Mouse (Mus musculus) erythroblast, embryonic 14.5 days (primary cell): Measurements from ENCODE around the gene Sh2d5. TPM values are rescaled to one million over a fixed set of nuclear protein-coding genes. Genes with fewer than 3 reads are reported as not detected.

Experiments
- H3K27me3 ChIP-seq: 2 replicates; pipeline ENCODE4 v1.6.1; 2012; ENCODE audit warnings: inconsistent platforms; ENCODE audit not compliant: control insufficient read depth
- H3K36me3 ChIP-seq: 2 replicates; pipeline ENCODE4 v1.6.1; 2012; ENCODE audit warnings: mild to moderate bottlenecking, inconsistent platforms; ENCODE audit not compliant: control insufficient read depth
- H3K4me1 ChIP-seq: 2 replicates; pipeline ENCODE4 v1.6.1; 2012; ENCODE audit warnings: inconsistent platforms; ENCODE audit not compliant: control insufficient read depth
- H3K4me3 ChIP-seq: replicated peaks from 2 replicates; pipeline ENCODE3; 2012; ENCODE audit warnings: moderate library complexity, mild to moderate bottlenecking, inconsistent platforms
- H3K9me3 ChIP-seq: 2 replicates; pipeline ENCODE4 v1.6.1; 2012; ENCODE audit warnings: low read length, inconsistent platforms, mixed read lengths; ENCODE audit not compliant: control insufficient read depth
- GATA1 ChIP-seq: IDR thresholded peaks from 2 replicates; pipeline ENCODE4 v1.6.1; 2012; ENCODE audit warnings: low read length, inconsistent platforms, mixed read lengths
- TAL1 ChIP-seq: IDR thresholded peaks from 3 replicates; pipeline ENCODE4 v1.6.1; 2012; ENCODE audit warnings: low read length, inconsistent platforms, mixed read lengths
- polyA plus RNA-seq: library from polyadenylated mRNA; stranded (reverse); fragments of >175 nt; gene quantifications from 2 replicates; pipeline ENCODE4 v1.2.3, GENCODE M21; 2012

Sh2d5 gene
- polyA plus RNA-seq, 1 experiment: 0.24 TPM

- peaks cover 3% of the 10 kb centered on the region; the same call in 1 of the 2 replicates for H3K9me3 ChIP-seq
- H3K36me3 ChIP-seq: peaks cover 32% of the 10 kb centered on the region
- peak within 1 kb of the TSS; percentile 92 for H3K4me3 ChIP-seq
- no peaks in the 10 kb centered on the region for H3K27me3 ChIP-seq
- TF ChIP-seq TAL1 (no peak), GATA1 (0 out of 2 replicates have a peak, but pooled peaks have one; percentile 23)
- H3K4me1 ChIP-seq: peaks cover 41% of the 10 kb centered on the region
Observed at GRCm38 (mm10) chr4:138304340-138305104, 54.3 kb downstream of the Sh2d5 start, which contains the start of gene Ddost. Gene Ddost (plus strand): TSS chr4:138304730.

GRCm38 (mm10) chr4:138307025-138307424 lies 56.8 kb downstream of the Sh2d5 start:
- Histone ChIP-seq H3K27me3 (no peaks in the 10 kb centered on the region), H3K36me3 (peaks cover 57% of the 10 kb centered on the region), H3K9me3 (no peaks in the 10 kb centered on the region), H3K4me3 (no peak overlapping the region), H3K4me1 (peaks cover 41% of the 10 kb centered on the region)
- TF ChIP-seq TAL1: no peak
- no peak for TF ChIP-seq GATA1

- peaks cover 64% of the 10 kb centered on the region for H3K36me3 ChIP-seq
- no peaks in the 10 kb centered on the region for H3K9me3 ChIP-seq
- H3K27me3 ChIP-seq: no peaks in the 10 kb centered on the region
- H3K4me1 ChIP-seq: peaks cover 37% of the 10 kb centered on the region
- no peak for TF ChIP-seq GATA1
- no peak overlapping the region for H3K4me3 ChIP-seq
Observed at GRCm38 (mm10) chr4:138307739-138308138, 57.5 kb downstream of the Sh2d5 start.

GRCm38 (mm10) chr4:138310311-138310910 lies 60.2 kb downstream of the Sh2d5 start:
- TF ChIP-seq TAL1: no peak
- Histone ChIP-seq H3K4me1 (peaks cover 16% of the 10 kb centered on the region), H3K9me3 (no peaks in the 10 kb centered on the region), H3K36me3 (peaks cover 85% of the 10 kb centered on the region), H3K4me3 (no peak overlapping the region), H3K27me3 (no peaks in the 10 kb centered on the region)

Other genes starting within 250 kb of the Sh2d5 start
- gene Hp1bp3, start 34.1 kb upstream of the Sh2d5 start, polyA plus RNA-seq: 2.6 and 3.9 TPM in 2 replicates
- gene Kif17, start within 50 bp of the Sh2d5 start, polyA plus RNA-seq: 0.02 and 0.05 TPM in 2 replicates
- gene Ddost, start 54.3 kb downstream of the Sh2d5 start, polyA plus RNA-seq: 6.5 and 7.4 TPM in 2 replicates
- 5.3 and 5.4 TPM in 2 replicates for gene Pink1, start 75.9 kb downstream of the Sh2d5 start, polyA plus RNA-seq
- gene Cda, start 117.6 kb downstream of the Sh2d5 start, polyA plus RNA-seq: 0.06 TPM in 1 of 2 replicates, not detected in the other
- not detected in 2 replicates for gene Fam43b, start 146.1 kb downstream of the Sh2d5 start, polyA plus RNA-seq
- 1.3 and 1.5 TPM in 2 replicates for gene Mul1, start 184.3 kb downstream of the Sh2d5 start, polyA plus RNA-seq
- gene Camk2n1, start 203.9 kb downstream of the Sh2d5 start, polyA plus RNA-seq: 0.02 TPM in 2 replicates